Mouse (Mus musculus) monocyte, adult 2 months (primary cell): ENCODE results near the gene Ppp2r2c.

Experiments used
- DNase-seq, 2 experiments: peaks; one replicate each; pipeline ENCODE4 v3.0.0; 2022; ENCODE audit warnings: low spot score in 2 of 2, low read depth in 1 of 2

Gene Ppp2r2c

GRCm38 (mm10) chr5:36869578-36870236, 1.4 kb downstream of the Ppp2r2c start:
- no peak for DNase-seq

GRCm38 (mm10) chr5:36870916-36871315, 2.6 kb downstream of the Ppp2r2c start:
- DNase-seq, result no peak

GRCm38 (mm10) chr5:36875956-36876355, 7.6 kb downstream of the Ppp2r2c start:
- no peak for DNase-seq

- DNase-seq, result no peak
These were observed 8.6 kb downstream of the Ppp2r2c start for GRCm38 (mm10) chr5:36876777-36877396.

GRCm38 (mm10) chr5:36877641-36878040, 9.3 kb downstream of the Ppp2r2c start:
- no peak for DNase-seq

- no peak for DNase-seq
These were observed 10.5 kb downstream of the Ppp2r2c start for GRCm38 (mm10) chr5:36878801-36879200.

GRCm38 (mm10) chr5:36880622-36881021, 12.3 kb downstream of the Ppp2r2c start:
- DNase-seq, result no peak

GRCm38 (mm10) chr5:36883516-36883915, 15.2 kb downstream of the Ppp2r2c start:
- no peak for DNase-seq

GRCm38 (mm10) chr5:36885067-36885466, 16.8 kb downstream of the Ppp2r2c start:
- no peak for DNase-seq

GRCm38 (mm10) chr5:36885595-36885994, 17.3 kb downstream of the Ppp2r2c start:
- no peak for DNase-seq

- DNase-seq, result no peak
These were observed 18.0 kb downstream of the Ppp2r2c start for GRCm38 (mm10) chr5:36886298-36886697.

GRCm38 (mm10) chr5:36886852-36887283, 18.6 kb downstream of the Ppp2r2c start:
- DNase-seq, result no peak

- DNase-seq, result no peak
These were observed 19.1 kb downstream of the Ppp2r2c start for GRCm38 (mm10) chr5:36887299-36887988.

- no peak for DNase-seq
These were observed 20.2 kb downstream of the Ppp2r2c start for GRCm38 (mm10) chr5:36888501-36888900.

- no peak for DNase-seq
These were observed 20.6 kb downstream of the Ppp2r2c start for GRCm38 (mm10) chr5:36888911-36889310.

GRCm38 (mm10) chr5:36889380-36889886, 21.1 kb downstream of the Ppp2r2c start:
- DNase-seq, result no peak

- no peak for DNase-seq
These were observed 22.5 kb downstream of the Ppp2r2c start for GRCm38 (mm10) chr5:36890794-36891193.

- DNase-seq, result no peak
These were observed 23.6 kb downstream of the Ppp2r2c start for GRCm38 (mm10) chr5:36891793-36892470.

GRCm38 (mm10) chr5:36893263-36893662, 24.9 kb downstream of the Ppp2r2c start:
- DNase-seq, result no peak

- no peak for DNase-seq
These were observed 25.8 kb downstream of the Ppp2r2c start for GRCm38 (mm10) chr5:36894070-36894469.

- DNase-seq, result no peak
These were observed 26.5 kb downstream of the Ppp2r2c start for GRCm38 (mm10) chr5:36894604-36895368.
